Mouse (Mus musculus) layer of hippocampus, adult 11-12 months (tissue): Measurements from ENCODE around the gene Art2b.
A peak's percentile ranks its signal among the peaks of the same experiment; 100 is the strongest.
"Not testable (repeated sequence)": the region's sequence is repeated elsewhere in the genome, so short reads cannot be mapped to it uniquely, and the experiment has no call there.

ENCODE experiments used
- DNase-seq: peaks from one replicate; pipeline ENCODE4 v3.0.0; 2022; ENCODE audit warnings: low spot score

Art2b gene

DNA sequence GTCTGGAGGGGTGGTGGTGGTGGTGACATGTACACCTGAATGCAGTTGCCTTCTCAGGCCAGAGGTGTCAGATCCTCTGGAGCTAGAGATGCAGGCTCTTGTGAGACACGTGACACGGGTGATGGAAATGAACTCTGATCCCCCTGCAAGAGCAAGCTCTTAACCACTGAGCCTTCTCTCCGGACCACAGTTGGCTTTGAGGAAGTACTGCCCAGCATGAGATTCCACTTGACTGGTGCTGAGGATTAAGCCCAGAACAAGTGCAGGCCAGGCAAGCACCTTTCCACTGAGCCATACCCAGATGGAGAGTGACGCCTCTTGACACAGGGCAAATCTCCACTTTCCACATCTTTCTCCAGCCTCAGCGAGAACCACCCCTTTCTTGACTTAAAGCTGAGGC lies 26.0 kb downstream of the Art2b start:
- DNase-seq, result not testable (repeated sequence)

DNA sequence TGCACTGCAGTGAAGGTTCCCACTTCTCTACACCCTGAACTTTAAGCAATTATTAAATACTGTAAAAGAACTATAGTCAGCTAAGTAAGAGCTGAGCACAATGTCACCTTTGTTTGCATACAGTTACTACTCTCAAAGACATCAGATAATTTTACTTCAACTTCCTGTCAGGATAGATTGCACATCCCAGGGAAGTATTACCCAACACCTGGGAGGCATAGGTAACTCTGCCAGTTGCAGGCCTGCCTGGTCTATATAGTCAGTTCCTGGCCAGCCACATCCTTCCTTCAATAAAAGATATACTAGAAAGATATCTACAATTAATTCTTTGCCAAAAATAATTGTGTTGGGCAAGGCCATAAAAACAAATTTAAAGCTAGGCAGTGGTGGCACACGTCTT lies 28.0 kb downstream of the Art2b start:
- DNase-seq, result no peak

DNA sequence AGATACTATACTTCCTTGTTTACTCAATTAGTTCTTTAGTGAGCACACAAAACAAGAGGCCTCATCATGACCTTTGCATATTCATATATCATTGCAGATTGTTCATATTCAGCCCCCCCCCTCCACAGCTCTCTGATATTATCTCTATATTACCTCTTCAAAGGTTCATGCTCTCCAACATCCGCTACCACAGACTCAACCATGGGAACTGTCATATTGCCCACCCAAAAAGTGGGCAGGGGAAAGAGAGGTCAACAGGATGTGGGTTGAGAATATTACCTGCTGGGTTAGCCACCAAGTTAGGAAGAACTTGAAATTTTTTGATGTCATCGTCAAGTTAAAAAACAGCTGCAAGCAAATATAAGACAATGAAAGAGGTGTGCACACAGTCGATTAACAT lies 29.9 kb downstream of the Art2b start:
- DNase-seq, result not testable (repeated sequence)

DNA sequence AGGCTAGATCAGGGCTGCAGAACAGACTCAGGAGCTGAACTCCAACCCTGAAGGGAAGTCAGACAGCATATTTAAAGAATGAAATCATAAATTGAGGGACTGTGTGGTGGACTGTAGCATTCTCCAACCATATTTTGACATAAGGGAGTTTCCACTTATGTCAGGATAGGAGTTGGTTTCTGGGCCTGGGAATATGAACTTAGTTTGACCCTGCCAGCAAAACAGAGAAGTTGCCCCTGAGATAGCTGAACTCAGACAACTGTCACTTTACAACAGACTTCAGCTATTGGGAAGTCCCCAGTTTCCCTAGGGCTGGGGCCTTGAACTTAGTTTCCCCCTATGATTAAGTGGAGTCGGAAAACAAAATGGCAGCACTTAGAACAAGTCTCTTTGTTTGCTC lies 33.9 kb downstream of the Art2b start:
- DNase-seq, result no peak

DNA sequence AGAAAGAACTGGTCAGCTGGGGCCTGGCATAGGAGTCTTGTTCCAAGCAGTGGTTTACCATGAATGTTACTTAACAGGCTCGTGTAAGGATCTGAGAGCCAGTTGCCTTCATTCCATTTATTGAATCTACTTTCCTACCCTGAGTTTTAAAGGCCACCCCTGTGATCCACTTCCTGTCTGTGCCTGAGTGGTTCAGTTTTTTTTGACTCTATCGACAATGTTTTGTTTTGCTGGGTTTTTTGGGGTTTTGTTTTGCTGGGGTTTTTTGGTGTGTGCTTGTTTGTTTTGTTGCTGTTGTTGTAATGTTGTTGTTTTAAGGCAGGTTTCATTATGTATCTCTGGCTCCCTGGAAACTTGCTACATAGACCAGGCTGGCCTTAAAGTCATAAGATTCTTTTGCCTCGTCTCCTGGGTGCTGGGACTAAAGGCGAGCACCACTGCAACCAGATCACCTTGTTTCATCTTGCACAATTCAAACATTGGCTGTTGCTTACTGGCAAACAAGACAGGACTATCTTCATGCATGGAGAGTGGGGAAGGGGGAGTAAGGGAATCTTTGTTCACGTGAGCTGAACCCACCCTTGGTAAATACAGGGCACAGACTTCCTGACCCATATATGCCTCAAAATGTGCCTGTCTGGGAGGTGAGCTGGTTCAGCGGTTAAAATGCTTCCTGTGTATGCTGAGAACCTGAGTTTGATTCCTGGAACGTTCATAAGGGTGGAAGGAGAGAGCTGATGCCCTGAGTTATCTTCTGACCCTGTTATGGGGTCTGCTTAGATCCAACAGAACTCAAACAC lies 34.5 kb downstream of the Art2b start:
- no peak for DNase-seq

DNA sequence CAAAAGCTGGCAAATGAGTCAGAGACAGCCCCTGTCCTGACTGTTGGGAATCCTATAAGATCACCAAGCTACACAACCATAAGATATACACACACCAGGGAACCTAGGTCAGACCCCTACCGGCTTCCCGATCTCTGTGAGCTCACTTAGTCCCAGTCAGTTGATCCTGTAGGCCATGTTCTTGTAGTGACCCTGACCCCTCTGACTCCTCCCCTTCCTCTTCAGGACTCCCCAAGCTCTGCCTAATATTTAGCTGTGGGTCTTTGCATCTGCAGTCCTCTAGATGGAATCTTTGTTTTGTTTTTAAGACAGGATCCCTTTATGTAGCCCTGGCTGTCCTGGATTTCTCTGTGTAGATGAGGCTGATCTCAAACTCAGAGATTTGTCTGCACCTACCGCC lies 36.1 kb downstream of the Art2b start:
- DNase-seq, result no peak

- no peak for DNase-seq
These were observed 37.7 kb downstream of the Art2b start for GRCm38 (mm10) chr7:101547651-101548050.

GRCm38 (mm10) chr7:101541734-101542133 lies 43.7 kb downstream of the Art2b start:
- DNase-seq, result peak; percentile 35

DNA sequence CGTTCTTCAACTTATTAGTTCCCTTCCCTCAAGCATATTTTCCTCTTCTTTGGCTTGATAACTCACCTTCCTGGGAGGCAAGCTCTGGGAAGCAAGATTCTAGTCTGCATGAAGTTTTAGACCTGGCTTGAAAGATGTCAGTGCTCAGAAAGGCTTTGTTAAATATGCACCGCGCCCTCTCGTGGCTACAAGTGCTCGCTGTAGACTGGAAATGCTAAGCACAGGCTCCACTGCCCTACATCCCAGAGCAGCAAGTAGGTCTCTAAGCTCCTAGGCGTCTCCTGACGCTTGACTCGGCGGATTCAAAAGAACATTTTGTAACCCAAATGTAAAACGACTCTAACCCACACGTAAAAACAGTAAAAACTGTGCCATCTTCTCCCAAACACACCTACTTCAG lies 44.3 kb downstream of the Art2b start:
- DNase-seq, result peak; percentile 85

GRCm38 (mm10) chr7:101540684-101541083 lies 44.7 kb downstream of the Art2b start:
- DNase-seq, result no peak

DNA sequence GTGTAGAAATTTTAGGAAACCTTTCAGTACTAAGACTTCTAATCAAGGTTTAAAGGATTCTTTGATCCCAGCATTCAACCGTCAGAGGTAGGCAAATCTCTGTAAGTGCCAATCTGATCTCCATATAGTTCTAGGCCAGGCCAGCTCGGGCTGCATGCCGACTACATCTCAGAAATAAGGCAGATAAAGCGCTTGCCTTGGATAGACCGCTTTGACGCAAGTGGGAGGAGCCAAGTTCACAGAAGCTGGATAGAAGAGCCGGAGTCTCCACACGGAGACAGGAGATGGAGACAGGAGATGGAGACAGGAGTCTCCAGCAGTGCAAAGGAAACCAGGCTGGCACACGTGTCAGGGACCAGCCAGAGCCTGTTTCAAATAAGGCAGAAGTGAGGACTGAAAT lies 45.6 kb downstream of the Art2b start:
- no peak for DNase-seq

- peak; percentile 68 for DNase-seq
These were observed 47.1 kb downstream of the Art2b start for GRCm38 (mm10) chr7:101538141-101538933.

DNA sequence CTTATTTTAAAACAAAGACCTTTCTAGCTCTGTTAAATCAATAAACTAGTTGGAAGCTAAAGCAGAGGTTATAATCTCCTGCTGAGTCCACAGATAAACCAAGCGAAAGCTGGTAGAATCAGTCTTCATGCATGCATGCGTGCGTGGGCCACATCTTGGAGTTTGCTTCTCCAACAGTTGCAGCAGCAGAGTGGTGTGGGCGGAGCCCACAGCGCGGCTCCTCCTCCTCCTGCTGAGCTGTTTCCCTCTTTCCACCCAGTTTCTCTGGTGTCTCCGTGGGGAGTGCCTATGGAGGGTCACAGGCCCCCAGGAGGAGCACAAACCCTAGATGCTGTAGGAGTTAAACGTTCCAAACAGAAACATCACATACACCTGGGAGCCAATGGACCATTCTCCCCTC lies 47.9 kb downstream of the Art2b start:
- no peak for DNase-seq

- no peak for DNase-seq
These were observed 49.9 kb downstream of the Art2b start for GRCm38 (mm10) chr7:101535517-101535916.

DNA sequence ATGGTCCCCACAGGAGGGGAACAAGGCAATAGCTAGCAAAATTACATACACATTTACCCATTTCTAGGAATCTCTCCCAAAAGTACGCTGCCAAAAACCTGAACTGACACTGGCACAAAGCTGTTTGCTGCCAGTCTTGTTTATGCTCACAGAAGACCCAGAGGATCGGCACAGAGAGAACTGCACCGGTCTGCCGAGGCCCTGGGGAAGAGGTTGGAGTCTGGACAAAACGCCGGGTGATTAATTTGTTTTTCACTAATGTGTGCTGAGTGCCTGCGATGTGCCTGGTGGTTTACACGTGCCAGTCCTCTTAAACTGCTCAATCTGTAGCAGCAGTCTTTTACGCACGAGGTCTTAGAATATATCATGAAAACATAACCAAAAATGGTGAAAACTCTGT lies 50.3 kb downstream of the Art2b start:
- DNase-seq, result no peak

- no peak for DNase-seq
These were observed 51.0 kb downstream of the Art2b start for GRCm38 (mm10) chr7:101534428-101534827.
